8 mouse cellular contexts compared by ENCODE assay signal in genomic region chr10:127178286-127179027, GRCm38 (mm10). TPM values are rescaled to one million over a fixed set of nuclear protein-coding genes. Genes with fewer than 3 reads are reported as not detected.
DNase-seq lines count a peak whose midpoint lies in the region; ATAC-seq and TF ChIP-seq lines count a peak whose summit lies in the region.

No protein-coding gene starts in this region.

- ATAC-seq in heart, embryonic 13.5 days (ENCODE audit: extremely low read depth, insufficient number of reproducible peaks, low FRiP score, low TSS enrichment), result no peak
- ATAC-seq in heart, postnatal 0 days (ENCODE audit: insufficient read depth, low read depth), result no peak
- ATAC-seq in liver, embryonic 16.5 days (ENCODE audit: low read depth), result no peak

- DNase-seq in heart, postnatal 4 days, result no peak
- DNase-seq in heart, postnatal 0 days (ENCODE audit: low spot score), result no peak
- DNase-seq in testis, postnatal 14 days (ENCODE audit: low spot score), result peak; percentile 16
- DNase-seq in frontal cortex, postnatal 25 days (ENCODE audit: low spot score in 2 of 2), result no peak
- DNase-seq in right cerebral cortex, adult 18-20 months, result no peak

- no peaks in the 10 kb centered on the region for H3K9me3 ChIP-seq in heart, embryonic 13.5 days
- no peaks in the 10 kb centered on the region for H3K9me3 ChIP-seq in heart, postnatal 0 days (replicated peaks; ENCODE audit: control insufficient read depth, low read length)
- H3K9me3 ChIP-seq in liver, embryonic 16.5 days (replicated peaks; ENCODE audit: control insufficient read depth, low read length), result no peaks in the 10 kb centered on the region

- TF ChIP-seq EP300 in heart, postnatal 0 days (IDR thresholded peaks at IDR 0.05; ENCODE audit: low read depth), result no peak

- peak overlapping the region; percentile 68 for H3K9ac ChIP-seq in heart, embryonic 13.5 days
- no peak overlapping the region for H3K9ac ChIP-seq in heart, postnatal 0 days (replicated peaks; ENCODE audit: low read depth, low read length)
- H3K9ac ChIP-seq in liver, embryonic 16.5 days (ENCODE audit: low read depth, low read length), result no peak overlapping the region

- no peak for TF ChIP-seq CTCF in heart, postnatal 0 days (IDR thresholded peaks at IDR 0.05; ENCODE audit: low read depth)

- peak overlapping the region; percentile 45 for H3K4me3 ChIP-seq in heart, embryonic 13.5 days
- H3K4me3 ChIP-seq in brown adipose tissue, adult 24 weeks (ENCODE audit: insufficient read depth, low read depth, low read length), result peak overlapping the region; percentile 47
- peak overlapping the region; percentile 36 for H3K4me3 ChIP-seq in heart, postnatal 0 days (ENCODE audit: low read depth, low read length)
- peak overlapping the region; percentile 34 for H3K4me3 ChIP-seq in liver, embryonic 16.5 days (ENCODE audit: low read depth, low read length)

- H3K36me3 ChIP-seq in heart, embryonic 13.5 days, result peaks cover 8% of the 10 kb centered on the region
- no peaks in the 10 kb centered on the region for H3K36me3 ChIP-seq in heart, postnatal 0 days (replicated peaks; ENCODE audit: control insufficient read depth, insufficient read depth, low read length)
- H3K36me3 ChIP-seq in liver, embryonic 16.5 days (ENCODE audit: control insufficient read depth, insufficient read depth), result no peaks in the 10 kb centered on the region

- 5% methylated on average over 41 of the region's 41 CpGs for WGBS in heart, embryonic 13.5 days
- WGBS in heart, postnatal 0 days, result 5% methylated on average over 41 of the region's 41 CpGs
- 4% methylated on average over 41 of the region's 41 CpGs for WGBS in liver, embryonic 16.5 days (ENCODE audit: insufficient replicate concordance)

- no peak overlapping the region for H3K27ac ChIP-seq in heart, embryonic 13.5 days (replicated peaks)
- no peak overlapping the region for H3K27ac ChIP-seq in brown adipose tissue, adult 24 weeks (replicated peaks; ENCODE audit: low read depth, low read length)
- no peak overlapping the region for H3K27ac ChIP-seq in heart, postnatal 0 days (ENCODE audit: low read depth)
- H3K27ac ChIP-seq in liver, embryonic 16.5 days (ENCODE audit: low read length), result no peak overlapping the region

- H3K4me1 ChIP-seq in heart, embryonic 13.5 days, result peaks cover 27% of the 10 kb centered on the region
- H3K4me1 ChIP-seq in brown adipose tissue, adult 24 weeks (ENCODE audit: control insufficient read depth, insufficient read depth, insufficient read length, low read length), result peaks cover 5% of the 10 kb centered on the region; the same call in 1 of the 2 replicates
- peaks cover 8% of the 10 kb centered on the region for H3K4me1 ChIP-seq in heart, postnatal 0 days (ENCODE audit: control insufficient read depth, insufficient read depth)
- peaks cover 21% of the 10 kb centered on the region for H3K4me1 ChIP-seq in liver, embryonic 16.5 days (ENCODE audit: control insufficient read depth, low read depth, low read length)

- H3K4me2 ChIP-seq in heart, embryonic 13.5 days, result peak overlapping the region; percentile 73
- peak overlapping the region; percentile 65 for H3K4me2 ChIP-seq in heart, postnatal 0 days (ENCODE audit: low read depth, low read length)
- peak overlapping the region; percentile 54 for H3K4me2 ChIP-seq in liver, embryonic 16.5 days (ENCODE audit: low read depth, low read length)

- peaks cover 99% of the 10 kb centered on the region for H3K27me3 ChIP-seq in heart, embryonic 13.5 days (replicated peaks)
- H3K27me3 ChIP-seq in heart, postnatal 0 days (ENCODE audit: control insufficient read depth, insufficient read depth, low read length), result peaks cover 87% of the 10 kb centered on the region
- H3K27me3 ChIP-seq in liver, embryonic 16.5 days (ENCODE audit: control insufficient read depth, insufficient read depth, low read depth, low read length), result peaks cover 62% of the 10 kb centered on the region

RNA-seq across cellular contexts. Expression of gene Slc26a10, which starts 2.0 kb away (rescaled TPM):
- 18.0 and 21.5 TPM in 2 replicates for polyA plus RNA-seq in heart, embryonic 13.5 days (2015; fragmentation: Nextera tagmentation; extraction: Ambion mirVana)
- 10 to 100 TPM; 25.7 to 31.8 TPM for total RNA-seq in heart, postnatal 4 days (2021)
- 1.0 and 4.8 TPM in 2 replicates for polyA plus RNA-seq in brown adipose tissue, adult 24 weeks (2012; ENCODE audit: insufficient read depth, insufficient read length, missing spikeins)
- 51.0 and 61.2 TPM in 2 replicates for total RNA-seq in heart, postnatal 0 days (2014; rRNA removed; ENCODE audit: low replicate concordance)
- 22.8 and 23.3 TPM in 2 replicates for polyA plus RNA-seq in heart, postnatal 0 days (2015; fragmentation: Nextera tagmentation; extraction: Ambion mirVana)
- 2.2 and 2.7 TPM in 2 replicates for polyA plus RNA-seq in liver, embryonic 16.5 days (2015; fragmentation: Nextera tagmentation; extraction: Ambion mirVana)

RNA-seq across cellular contexts. Expression of gene Arhgef25, which starts 11.4 kb away (rescaled TPM):
- 21.4 and 21.6 TPM in 2 replicates for polyA plus RNA-seq in heart, embryonic 13.5 days (2015; fragmentation: Nextera tagmentation; extraction: Ambion mirVana)
- total RNA-seq in heart, postnatal 4 days (2021), result 10 to 100 TPM; 19.9 to 21.0 TPM
- 2.0 and 4.0 TPM in 2 replicates for polyA plus RNA-seq in brown adipose tissue, adult 24 weeks (2012; ENCODE audit: insufficient read depth, insufficient read length, missing spikeins)
- 20.8 and 44.2 TPM in 2 replicates for total RNA-seq in heart, postnatal 0 days (2014; rRNA removed; ENCODE audit: low replicate concordance)
- 10.0 and 13.8 TPM in 2 replicates for polyA plus RNA-seq in heart, postnatal 0 days (2015; fragmentation: Nextera tagmentation; extraction: Ambion mirVana)
- 4.8 and 5.7 TPM in 2 replicates for polyA plus RNA-seq in liver, embryonic 16.5 days (2015; fragmentation: Nextera tagmentation; extraction: Ambion mirVana)

RNA-seq across cellular contexts. Expression of gene B4galnt1, which starts 13.4 kb away (rescaled TPM):
- 1.2 and 1.7 TPM in 2 replicates for polyA plus RNA-seq in heart, embryonic 13.5 days (2015; fragmentation: Nextera tagmentation; extraction: Ambion mirVana)
- 1 to 10 TPM; 2.2 to 2.7 TPM for total RNA-seq in heart, postnatal 4 days (2021)
- polyA plus RNA-seq in brown adipose tissue, adult 24 weeks (2012; ENCODE audit: insufficient read depth, insufficient read length, missing spikeins), result 0.95 and 1.8 TPM in 2 replicates
- total RNA-seq in heart, postnatal 0 days (2014; rRNA removed; ENCODE audit: low replicate concordance), result 2.3 and 7.7 TPM in 2 replicates
- polyA plus RNA-seq in heart, postnatal 0 days (2015; fragmentation: Nextera tagmentation; extraction: Ambion mirVana), result 0.72 and 0.82 TPM in 2 replicates
- polyA plus RNA-seq in liver, embryonic 16.5 days (2015; fragmentation: Nextera tagmentation; extraction: Ambion mirVana), result 18.7 and 24.3 TPM in 2 replicates

RNA-seq across cellular contexts. Expression of gene Dtx3, which starts 17.1 kb away (rescaled TPM):
- polyA plus RNA-seq in heart, embryonic 13.5 days (2015; fragmentation: Nextera tagmentation; extraction: Ambion mirVana), result 65.2 and 67.7 TPM in 2 replicates
- total RNA-seq in heart, postnatal 4 days (2021), result 10 to 100 TPM; 50.0 to 53.8 TPM
- 5.0 and 5.8 TPM in 2 replicates for polyA plus RNA-seq in brown adipose tissue, adult 24 weeks (2012; ENCODE audit: insufficient read depth, insufficient read length, missing spikeins)
- total RNA-seq in heart, postnatal 0 days (2014; rRNA removed; ENCODE audit: low replicate concordance), result 44.4 and 64.1 TPM in 2 replicates
- 28.8 and 30.0 TPM in 2 replicates for polyA plus RNA-seq in heart, postnatal 0 days (2015; fragmentation: Nextera tagmentation; extraction: Ambion mirVana)
- 13.4 and 14.8 TPM in 2 replicates for polyA plus RNA-seq in liver, embryonic 16.5 days (2015; fragmentation: Nextera tagmentation; extraction: Ambion mirVana)

RNA-seq across cellular contexts. Expression of gene Pip4k2c, which starts 32.9 kb away (rescaled TPM):
- 23.2 and 23.8 TPM in 2 replicates for polyA plus RNA-seq in heart, embryonic 13.5 days (2015; fragmentation: Nextera tagmentation; extraction: Ambion mirVana)
- total RNA-seq in heart, postnatal 4 days (2021), result 10 to 100 TPM; 25.7 to 26.6 TPM
- 15.4 and 18.5 TPM in 2 replicates for polyA plus RNA-seq in brown adipose tissue, adult 24 weeks (2012; ENCODE audit: insufficient read depth, insufficient read length, missing spikeins)
- total RNA-seq in heart, postnatal 0 days (2014; rRNA removed; ENCODE audit: low replicate concordance), result 22.4 and 23.7 TPM in 2 replicates
- 24.7 and 25.0 TPM in 2 replicates for polyA plus RNA-seq in heart, postnatal 0 days (2015; fragmentation: Nextera tagmentation; extraction: Ambion mirVana)
- polyA plus RNA-seq in liver, embryonic 16.5 days (2015; fragmentation: Nextera tagmentation; extraction: Ambion mirVana), result 39.1 and 40.1 TPM in 2 replicates
